Mouse (Mus musculus) intestine, embryonic 16.5 days (tissue): ENCODE results near the gene Skint3. TPM values are rescaled to one million over a fixed set of nuclear protein-coding genes. Genes with fewer than 3 reads are reported as not detected.

Experiments
- polyA plus RNA-seq: library from polyadenylated mRNA; unstranded; fragments of >200 nt; fragmentation: Nextera tagmentation; extraction: Ambion mirVana; gene quantifications from 2 replicates; pipeline ENCODE4 v1.2.1, GENCODE M21; 2015

Skint3 gene
- polyA plus RNA-seq, 1 experiment from 2014 or later, result 0.07 TPM

Other genes with a start within 250 kb of the Skint3 start
- not detected in 2 replicates for gene Skint1, start 226.0 kb upstream of the Skint3 start, polyA plus RNA-seq
- gene Skint4, start 160.2 kb upstream of the Skint3 start, polyA plus RNA-seq, result not detected in 2 replicates
- gene Skint9, start 201.7 kb downstream of the Skint3 start, polyA plus RNA-seq, result 0.20 TPM in 1 of 2 replicates, not detected in the other